Mouse (Mus musculus) lung, embryonic 16.5 days (tissue): ENCODE measurements around the gene Mesd. TPM values are rescaled to one million over a fixed set of nuclear protein-coding genes. Genes with fewer than 3 reads are reported as not detected.

Source experiments
- ATAC-seq: fragments of 200-750 bp; cut with Nextera tagmentation; 2 replicates; pipeline ENCODE4 v1.8.0; 2017; ENCODE audit warnings: low read depth, mild to moderate bottlenecking, moderate library complexity
- H3K27ac ChIP-seq: fragments of 300-500 bp; sonication (generic); 2 replicates; pipeline ENCODE4 v1.5.1; 2014; ENCODE audit warnings: mild to moderate bottlenecking, control low read depth, low read length
- H3K27me3 ChIP-seq: fragments of 300-500 bp; sonication (generic); 2 replicates; pipeline ENCODE4 v1.6.1; 2014; ENCODE audit warnings: low read depth, low read length, mixed read lengths; ENCODE audit not compliant: control insufficient read depth, insufficient read depth
- H3K36me3 ChIP-seq: fragments of 300-500 bp; sonication (generic); 2 replicates; pipeline ENCODE4 v1.6.1; 2014; ENCODE audit warnings: low read length; ENCODE audit not compliant: control insufficient read depth, insufficient read depth
- H3K4me1 ChIP-seq: fragments of 300-500 bp; sonication (generic); replicated peaks from 2 replicates; pipeline ENCODE4 v1.6.1; 2014; ENCODE audit warnings: low read length, mixed read lengths; ENCODE audit not compliant: control insufficient read depth, insufficient read depth
- H3K4me2 ChIP-seq: fragments of 300-500 bp; sonication (generic); 2 replicates; pipeline ENCODE4 v1.6.1; 2014; ENCODE audit warnings: low read depth, low read length, control low read depth
- H3K4me3 ChIP-seq: fragments of 300-500 bp; sonication (generic); 2 replicates; pipeline ENCODE4 v1.5.1; 2014; ENCODE audit warnings: mild to moderate bottlenecking, low read length, control low read depth
- H3K9ac ChIP-seq: fragments of 300-500 bp; sonication (generic); 2 replicates; pipeline ENCODE4 v1.6.1; 2014; ENCODE audit warnings: low read length, control low read depth
- H3K9me3 ChIP-seq: fragments of 300-500 bp; sonication (generic); 2 replicates; pipeline ENCODE4 v1.6.1; 2016; ENCODE audit warnings: low read length; ENCODE audit not compliant: control insufficient read depth
- WGBS: fragments of 180-500 bp; shearing (Covaris S2); extraction: QIAGEN DNeasy Blood & Tissue Kit; methylation state at CpG from one replicate; pipeline ENCODE4 v1.1.7; 2014; 5-methylcytosine and 5-hydroxymethylcytosine counted together
- polyA plus RNA-seq: library from polyadenylated mRNA; unstranded; fragments of >200 nt; fragmentation: Nextera tagmentation; extraction: Ambion mirVana; gene quantifications from 2 replicates; pipeline ENCODE4 v1.2.1, GENCODE M21; 2015

Gene Mesd
- 118 and 132 TPM in 2 replicates for polyA plus RNA-seq

DNA sequence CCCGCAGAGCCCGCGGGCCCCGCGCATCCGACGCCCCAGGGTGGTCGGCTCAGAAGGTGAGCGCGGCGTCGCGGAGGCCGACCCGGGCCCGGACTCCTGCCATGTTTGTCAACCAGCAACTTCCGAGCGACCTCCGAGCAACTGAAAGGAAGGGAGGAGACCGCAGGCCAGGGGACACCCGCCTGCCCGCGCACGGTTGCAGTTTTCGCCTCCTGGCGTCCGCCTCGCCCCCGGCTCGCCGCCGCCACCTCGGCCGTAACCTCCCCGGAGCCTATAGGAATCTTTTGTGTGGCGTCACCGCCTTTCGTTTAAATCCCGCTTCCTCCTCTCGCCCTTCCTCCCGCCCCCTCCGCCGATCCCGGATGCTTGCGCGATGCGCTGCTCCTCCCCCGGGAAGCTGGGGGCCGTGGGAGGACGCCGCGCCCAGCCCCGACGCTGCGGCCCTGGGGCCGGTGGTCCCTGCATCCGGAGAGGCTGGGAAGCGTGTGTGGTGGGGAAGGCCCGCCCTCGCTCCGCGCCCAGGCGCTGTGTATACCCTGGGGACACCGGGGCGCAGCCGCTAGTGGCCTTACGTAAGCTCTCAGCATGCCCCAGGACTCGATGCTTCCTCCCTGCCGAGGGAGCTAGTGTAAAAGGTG lies at the start of gene Mesd, which contains the start of gene Tlnrd1:
Gene Mesd, plus strand, starts transcription at position 446 of the 638 bp plus-strand sequence.
Gene Tlnrd1, minus strand, starts transcription at position 285 of the 638 bp plus-strand sequence.
- Histone ChIP-seq H3K4me3 (peak within 1 kb of the TSS; percentile 85), H3K4me1 (peaks cover 43% of the 10 kb centered on the region), H3K4me2 (peak within 1 kb of the TSS; percentile 77), H3K27ac (peak within 1 kb of the TSS; percentile 99), H3K27me3 (no peaks in the 10 kb centered on the region), H3K9me3 (no peaks in the 10 kb centered on the region), H3K9ac (peak within 1 kb of the TSS; percentile 95), H3K36me3 (peaks cover 3% of the 10 kb centered on the region; the same call in 1 of the 2 replicates)
- under 1% methylated on average over 67 of the region's 69 CpGs for WGBS
- ATAC-seq = peak; percentile 83

DNA sequence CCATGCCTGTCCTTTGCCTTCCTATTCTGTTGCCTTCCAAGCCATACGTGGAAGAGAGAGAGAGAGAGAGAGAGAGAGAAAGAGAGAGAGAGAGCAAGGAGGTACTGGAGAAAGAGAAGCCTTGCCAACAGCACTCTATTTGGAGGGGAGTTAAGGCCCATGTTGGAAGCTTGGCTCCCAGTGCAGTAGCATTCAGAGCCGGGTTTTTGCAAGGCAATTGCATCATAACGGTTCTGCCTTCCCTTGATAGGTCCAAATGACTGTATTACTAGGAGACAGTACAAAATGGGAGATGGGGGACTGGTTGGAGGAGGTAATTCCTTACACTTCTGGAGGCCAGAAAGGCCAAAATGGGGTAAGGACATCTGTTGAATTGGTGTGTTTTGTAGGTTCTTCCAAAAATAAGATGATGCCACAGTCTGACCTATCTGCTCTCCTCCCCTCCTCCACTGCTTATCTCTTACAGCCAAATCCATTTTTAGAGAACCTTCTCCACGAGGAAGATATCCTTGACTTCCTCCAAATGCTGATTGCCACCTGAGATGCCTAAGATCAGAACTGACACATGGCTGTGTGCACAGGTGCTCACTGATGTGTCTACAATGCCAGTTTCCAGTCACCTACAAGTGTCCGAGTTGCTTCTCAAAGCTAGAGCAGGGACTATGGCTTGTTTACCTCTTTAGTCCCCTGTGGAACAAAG lies 45.6 kb upstream of the Mesd start:
- H3K4me2 ChIP-seq = no peak overlapping the region
- ATAC-seq = peak; percentile 47; the same call in 1 of the 2 replicates
- 57% methylated on average over 5 of the region's 5 CpGs for WGBS

DNA sequence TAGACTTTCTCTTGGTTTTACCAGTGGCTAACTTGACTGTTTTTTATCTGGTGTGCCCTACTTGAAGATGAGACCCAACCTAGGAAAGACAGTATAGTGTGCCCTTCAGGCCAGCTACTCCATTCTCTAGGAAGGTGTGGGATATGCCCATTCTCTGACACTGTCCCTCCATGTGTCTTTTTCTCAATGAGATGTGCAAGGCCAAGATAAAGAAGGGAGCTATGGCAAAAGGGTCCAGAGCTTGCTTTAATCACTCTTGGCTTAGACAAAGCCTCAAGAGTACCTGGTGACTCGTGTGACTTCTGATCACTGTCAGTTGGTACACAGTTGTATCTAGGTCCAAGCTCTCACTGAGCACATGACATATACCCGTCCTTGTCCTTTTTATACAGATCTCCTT lies 44.2 kb upstream of the Mesd start:
- H3K27me3 ChIP-seq = no peaks in the 10 kb centered on the region
- no peak overlapping the region for H3K9ac ChIP-seq
- no peak overlapping the region for H3K4me2 ChIP-seq
- no peak overlapping the region for H3K27ac ChIP-seq
- ATAC-seq = no peak
- no peaks in the 10 kb centered on the region for H3K9me3 ChIP-seq
- no peaks in the 10 kb centered on the region for H3K36me3 ChIP-seq
- H3K4me1 ChIP-seq = peaks cover 4% of the 10 kb centered on the region; the same call in 1 of the 2 replicates
- H3K4me3 ChIP-seq = no peak overlapping the region
- 80% methylated on average over 2 of the region's 2 CpGs for WGBS

More for the DNA sequence above, 45.6 kb upstream of the Mesd start:
- Histone ChIP-seq H3K9ac (no peak overlapping the region), H3K9me3 (no peaks in the 10 kb centered on the region), H3K4me3 (no peak overlapping the region), H3K27ac (no peak overlapping the region), H3K4me1 (peaks cover 13% of the 10 kb centered on the region), H3K36me3 (no peaks in the 10 kb centered on the region), H3K27me3 (no peaks in the 10 kb centered on the region)

DNA sequence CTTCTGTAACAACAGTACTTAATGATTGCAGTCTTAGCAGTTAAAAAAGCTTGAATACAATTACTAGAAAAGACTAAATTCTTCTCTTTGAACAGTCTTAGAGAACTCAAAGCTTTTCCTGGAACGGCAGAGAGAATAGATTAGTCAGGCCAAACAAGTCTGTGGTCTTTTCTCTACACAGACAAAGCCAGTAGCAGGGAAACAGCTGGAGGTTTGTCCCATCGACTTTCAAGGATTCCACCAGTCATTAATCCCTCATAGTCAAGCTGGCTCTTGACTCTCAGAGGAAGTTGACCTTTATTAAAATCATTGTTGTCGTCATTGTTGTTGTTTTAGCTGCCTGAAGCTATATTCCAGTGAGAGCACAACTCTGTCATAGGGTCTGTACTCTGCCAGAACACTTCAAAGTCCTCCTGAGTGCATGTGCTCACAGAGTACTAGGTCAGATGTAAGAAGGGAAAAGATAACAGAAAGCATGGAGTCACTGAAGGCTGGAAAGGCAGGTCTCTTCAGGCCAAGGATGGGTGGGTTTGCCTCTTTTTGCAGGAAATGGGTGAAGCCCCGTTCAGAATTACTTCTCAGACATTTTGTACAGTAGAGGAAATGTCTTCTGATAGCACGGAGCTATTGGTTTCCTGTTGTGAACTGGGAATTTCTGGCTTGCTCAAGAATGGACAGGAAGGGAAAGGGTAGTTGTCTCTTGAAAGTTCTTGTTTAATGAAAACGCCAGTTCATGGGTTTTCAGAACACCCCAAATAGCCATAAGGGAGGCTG lies 41.6 kb upstream of the Mesd start:
- WGBS = 42% methylated on average over 6 of the region's 6 CpGs
- no peak overlapping the region for H3K9ac ChIP-seq

DNA sequence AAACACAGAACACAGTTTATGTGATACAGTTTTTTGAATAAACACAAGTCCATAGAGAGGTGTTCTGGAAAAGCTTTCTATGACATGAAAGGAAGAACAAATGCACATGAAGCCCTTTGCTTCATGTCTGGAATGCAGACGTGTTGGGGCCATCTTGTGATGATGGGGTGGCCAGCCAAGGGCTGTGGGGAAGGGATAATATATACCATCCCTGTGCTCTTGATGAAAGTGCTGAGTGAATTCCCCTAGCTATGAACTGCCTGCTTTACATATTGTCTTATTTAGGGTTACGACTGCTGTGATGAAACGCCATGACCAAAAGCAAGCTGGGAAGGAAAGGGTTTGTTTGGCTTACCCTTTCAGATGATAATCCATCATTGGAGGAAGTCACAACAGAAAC lies 39.5 kb upstream of the Mesd start:
- 38% methylated on average over 3 of the region's 3 CpGs for WGBS
- Histone ChIP-seq H3K4me2 (no peak overlapping the region), H3K9ac (no peak overlapping the region), H3K27ac (peak overlapping the region; percentile 47; the same call in 1 of the 2 replicates), H3K27me3 (no peaks in the 10 kb centered on the region), H3K4me1 (peaks cover 17% of the 10 kb centered on the region), H3K36me3 (no peaks in the 10 kb centered on the region), H3K4me3 (no peak overlapping the region), H3K9me3 (no peaks in the 10 kb centered on the region)
- peak; percentile 69 for ATAC-seq

More for the DNA sequence above, 41.6 kb upstream of the Mesd start:
- Histone ChIP-seq H3K27me3 (no peaks in the 10 kb centered on the region), H3K9me3 (no peaks in the 10 kb centered on the region), H3K4me1 (peaks cover 14% of the 10 kb centered on the region), H3K27ac (peak overlapping the region; percentile 41), H3K4me2 (no peak overlapping the region), H3K36me3 (no peaks in the 10 kb centered on the region), H3K4me3 (no peak overlapping the region)
- peak; percentile 43; the same call in 1 of the 2 replicates for ATAC-seq

DNA sequence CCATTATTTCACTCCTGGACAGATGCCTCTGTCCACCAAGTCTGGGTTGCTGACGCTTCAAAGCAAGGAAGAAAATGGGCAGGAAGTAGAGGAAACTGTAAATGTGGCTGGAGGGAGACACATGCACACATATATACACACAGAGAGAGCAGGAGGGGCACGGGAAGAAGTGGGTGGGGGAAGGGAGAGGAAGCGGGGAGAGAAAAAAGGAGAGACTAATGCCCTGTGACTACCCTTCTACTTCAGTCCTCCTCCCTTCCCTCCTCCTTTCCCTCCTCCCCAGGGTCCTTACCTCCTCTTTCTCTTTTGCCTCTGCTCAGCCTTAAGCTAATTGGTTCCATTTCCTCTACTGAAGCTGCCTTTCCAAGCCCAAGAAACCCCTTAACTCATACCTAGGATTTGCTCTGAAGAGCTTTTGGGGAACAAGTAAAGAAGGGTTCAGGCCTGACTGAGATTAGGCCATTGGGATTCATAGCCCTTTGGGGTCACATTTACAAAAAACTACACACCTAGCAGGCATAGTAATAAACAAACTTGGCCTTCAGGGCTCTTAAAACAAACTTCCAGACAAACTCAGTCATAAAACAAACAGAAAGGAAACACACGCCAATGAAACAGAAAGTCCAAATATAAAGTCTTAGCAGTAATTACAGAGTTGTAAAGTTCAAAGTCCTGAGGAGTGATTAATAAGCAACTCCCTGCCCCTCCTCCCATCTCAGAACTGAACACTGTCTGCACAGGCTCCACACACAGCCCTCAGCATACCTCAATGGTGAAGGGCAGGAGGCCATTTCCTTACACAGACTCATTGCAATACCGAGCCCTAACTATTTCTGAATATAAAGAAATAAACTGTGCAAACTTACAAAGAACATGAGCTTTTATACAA lies 36.8 kb upstream of the Mesd start:
- H3K9ac ChIP-seq = no peak overlapping the region
- H3K4me2 ChIP-seq = no peak overlapping the region
- peak overlapping the region; percentile 45 for H3K27ac ChIP-seq
- H3K4me1 ChIP-seq = peaks cover 17% of the 10 kb centered on the region
- H3K27me3 ChIP-seq = no peaks in the 10 kb centered on the region
- H3K9me3 ChIP-seq = no peaks in the 10 kb centered on the region
- H3K36me3 ChIP-seq = no peaks in the 10 kb centered on the region
- no peak overlapping the region for H3K4me3 ChIP-seq
- peak; percentile 42 for ATAC-seq
- WGBS = 33% methylated on average over 5 of the region's 5 CpGs

DNA sequence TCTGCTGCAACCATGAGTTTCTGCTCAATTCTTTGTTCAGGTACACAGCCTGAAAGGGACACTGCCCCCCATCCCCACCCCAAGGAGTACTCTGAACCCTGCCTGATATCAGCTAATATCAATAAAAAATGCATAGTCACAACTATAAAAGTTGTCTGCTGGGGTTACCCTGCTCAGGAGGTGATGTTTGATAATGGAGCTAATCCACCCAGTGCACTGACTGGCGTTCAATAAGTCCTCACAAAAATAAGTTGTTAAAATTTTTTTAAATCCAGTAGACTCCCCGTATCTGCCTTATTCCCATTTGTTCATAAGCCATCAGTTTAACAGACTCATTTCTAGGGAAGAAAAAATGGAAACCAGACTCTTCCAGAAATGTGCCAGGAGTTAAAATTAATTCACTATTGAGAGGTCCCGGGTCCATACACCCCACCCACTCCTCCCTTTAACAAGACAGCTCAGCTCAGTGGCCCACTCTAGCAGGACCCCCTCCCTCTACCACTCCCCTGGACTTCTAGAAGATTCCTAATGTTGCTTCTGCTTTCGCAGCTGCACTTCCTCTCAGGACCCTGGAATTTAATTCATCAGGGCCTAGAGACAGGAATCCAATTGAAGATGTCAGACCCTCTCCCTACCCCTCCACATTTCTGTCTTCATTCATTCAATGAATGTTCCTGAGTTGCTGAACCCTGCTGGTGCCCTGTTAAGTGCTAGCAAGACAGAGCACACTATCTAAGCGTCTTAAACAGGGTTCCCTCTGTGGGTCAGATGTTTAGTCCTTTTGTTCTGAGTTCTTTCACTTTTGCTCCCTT lies 32.5 kb upstream of the Mesd start:
- H3K27ac ChIP-seq = no peak overlapping the region
- peaks cover 11% of the 10 kb centered on the region for H3K4me1 ChIP-seq
- no peak overlapping the region for H3K4me2 ChIP-seq
- no peaks in the 10 kb centered on the region for H3K27me3 ChIP-seq
- H3K4me3 ChIP-seq = no peak overlapping the region
- ATAC-seq = no peak
- H3K9ac ChIP-seq = no peak overlapping the region
- WGBS = 62% methylated on average over 5 of the region's 5 CpGs
- H3K9me3 ChIP-seq = no peaks in the 10 kb centered on the region
- no peaks in the 10 kb centered on the region for H3K36me3 ChIP-seq
